Mouse (Mus musculus) brown adipose tissue, adult 24 weeks (tissue): Measurements from ENCODE around the gene Tns1. TPM values are rescaled to one million over a fixed set of nuclear protein-coding genes. Genes with fewer than 3 reads are reported as not detected.

Experiments used
- H3K27ac ChIP-seq: fragments of 200-500 bp; replicated peaks from 2 replicates; pipeline ENCODE4 v1.5.1; 2012; ENCODE audit warnings: low read depth, mild to moderate bottlenecking, low read length
- H3K4me1 ChIP-seq: fragments of 200-500 bp; 2 replicates; pipeline ENCODE4 v1.6.1; 2012; ENCODE audit warnings: low read length, mixed read lengths; ENCODE audit not compliant: control insufficient read depth, insufficient read depth, insufficient read length
- H3K4me3 ChIP-seq: fragments of 200-500 bp; 2 replicates; pipeline ENCODE4 v1.5.1; 2012; ENCODE audit warnings: low read depth, mild to moderate bottlenecking, low read length, moderate library complexity; ENCODE audit not compliant: insufficient read depth
- polyA plus RNA-seq: library from polyadenylated mRNA; stranded (reverse); fragments of >200 nt; gene quantifications from 2 replicates; pipeline ENCODE4 v1.2.4, GENCODE M21; 2012; ENCODE audit not compliant: missing spikeins, insufficient read depth, insufficient read length

The Tns1 gene
- polyA plus RNA-seq, 1 experiment, result 237 TPM

DNA sequence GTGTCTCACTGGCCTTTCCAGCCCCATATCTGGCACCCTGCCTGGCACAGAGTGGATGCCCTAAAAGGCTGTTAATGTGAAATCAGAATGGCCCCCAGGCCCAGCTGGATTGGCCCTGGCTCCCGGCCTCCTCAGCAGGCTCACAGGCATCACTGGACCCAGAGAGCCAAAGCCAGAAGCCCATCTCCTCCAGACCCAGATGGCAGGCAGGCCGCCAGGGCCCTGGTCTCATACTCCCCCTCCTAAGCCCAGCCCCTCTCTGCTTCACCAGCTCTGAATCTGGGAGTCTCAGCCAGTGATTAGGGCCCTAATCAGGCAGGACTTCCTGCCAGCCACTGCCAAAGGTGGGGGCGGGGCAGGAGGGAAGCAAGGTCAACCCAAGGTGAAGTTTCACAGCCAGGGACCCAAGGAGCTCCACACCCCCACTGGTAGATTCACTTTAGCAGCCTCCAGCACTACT is 93.3 kb downstream of the Tns1 start:
- H3K27ac ChIP-seq, result peak overlapping the region; percentile 95
- H3K4me1 ChIP-seq, result peaks cover 63% of the 10 kb centered on the region
- peak overlapping the region; percentile 44 for H3K4me3 ChIP-seq

DNA sequence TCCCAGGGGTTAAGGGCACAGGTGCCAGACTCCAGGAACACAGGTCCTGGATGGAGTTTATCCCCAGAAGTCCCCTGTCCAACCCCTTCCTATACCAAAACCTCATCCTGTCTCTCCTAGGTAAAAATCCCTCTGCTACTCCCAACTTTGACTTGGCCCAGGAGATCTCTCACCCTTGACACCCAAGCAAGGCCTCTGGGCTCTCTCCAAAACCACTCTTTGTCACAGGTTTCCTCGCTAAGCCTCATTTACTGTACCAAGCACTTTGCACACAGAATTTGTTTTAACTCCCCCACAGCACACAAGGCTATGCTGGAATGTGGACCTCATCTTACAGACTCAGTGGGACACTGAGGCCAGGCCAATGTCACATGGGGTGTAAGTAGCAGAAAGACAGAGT is 94.0 kb downstream of the Tns1 start:
- peak overlapping the region; percentile 38 for H3K4me3 ChIP-seq
- peaks cover 68% of the 10 kb centered on the region for H3K4me1 ChIP-seq
- H3K27ac ChIP-seq, result peak overlapping the region; percentile 95

DNA sequence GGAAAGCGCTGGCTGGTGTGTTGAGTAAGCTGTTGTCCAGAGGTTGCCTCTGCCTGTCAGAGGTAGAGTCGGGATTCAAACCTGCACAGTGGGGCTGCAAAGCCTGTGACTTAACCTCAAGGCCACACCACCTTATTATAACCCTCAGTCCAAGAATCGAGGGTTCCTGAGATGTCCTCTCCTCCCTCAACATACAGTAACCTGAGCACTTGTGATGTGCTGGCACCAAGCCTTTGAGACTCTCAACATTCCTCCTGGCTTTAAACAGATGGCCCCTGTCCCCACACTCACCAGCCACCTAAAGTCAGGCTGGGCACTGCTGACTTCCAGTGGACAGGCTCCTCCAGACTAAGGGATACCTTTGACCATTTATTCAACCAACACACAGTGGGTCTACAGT is 94.6 kb downstream of the Tns1 start:
- Histone ChIP-seq H3K27ac (peak overlapping the region; percentile 95), H3K4me1 (peaks cover 74% of the 10 kb centered on the region), H3K4me3 (peak overlapping the region; percentile 3; the same call in 1 of the 2 replicates)

DNA sequence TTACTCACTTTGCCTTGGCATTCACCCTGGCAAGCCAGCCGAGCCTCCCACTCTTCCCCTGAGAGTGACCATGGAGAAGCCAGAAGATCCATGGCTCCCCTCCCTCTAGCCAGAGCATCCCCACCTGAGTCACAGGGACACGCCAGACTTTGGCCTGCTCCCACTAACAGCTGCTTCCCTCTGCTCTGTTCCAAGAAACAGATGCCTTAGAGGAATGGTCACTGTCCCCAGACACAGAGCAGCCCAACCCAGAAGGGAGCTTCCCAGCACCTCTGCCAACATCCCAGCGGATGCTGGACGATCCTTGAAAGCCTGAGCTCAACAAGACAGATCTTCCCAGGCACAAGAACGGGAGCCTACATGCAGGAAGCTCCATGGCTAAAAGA is 95.4 kb downstream of the Tns1 start:
- Histone ChIP-seq H3K4me1 (peaks cover 75% of the 10 kb centered on the region), H3K27ac (peak overlapping the region; percentile 95), H3K4me3 (peak overlapping the region; percentile 3; the same call in 1 of the 2 replicates)

DNA sequence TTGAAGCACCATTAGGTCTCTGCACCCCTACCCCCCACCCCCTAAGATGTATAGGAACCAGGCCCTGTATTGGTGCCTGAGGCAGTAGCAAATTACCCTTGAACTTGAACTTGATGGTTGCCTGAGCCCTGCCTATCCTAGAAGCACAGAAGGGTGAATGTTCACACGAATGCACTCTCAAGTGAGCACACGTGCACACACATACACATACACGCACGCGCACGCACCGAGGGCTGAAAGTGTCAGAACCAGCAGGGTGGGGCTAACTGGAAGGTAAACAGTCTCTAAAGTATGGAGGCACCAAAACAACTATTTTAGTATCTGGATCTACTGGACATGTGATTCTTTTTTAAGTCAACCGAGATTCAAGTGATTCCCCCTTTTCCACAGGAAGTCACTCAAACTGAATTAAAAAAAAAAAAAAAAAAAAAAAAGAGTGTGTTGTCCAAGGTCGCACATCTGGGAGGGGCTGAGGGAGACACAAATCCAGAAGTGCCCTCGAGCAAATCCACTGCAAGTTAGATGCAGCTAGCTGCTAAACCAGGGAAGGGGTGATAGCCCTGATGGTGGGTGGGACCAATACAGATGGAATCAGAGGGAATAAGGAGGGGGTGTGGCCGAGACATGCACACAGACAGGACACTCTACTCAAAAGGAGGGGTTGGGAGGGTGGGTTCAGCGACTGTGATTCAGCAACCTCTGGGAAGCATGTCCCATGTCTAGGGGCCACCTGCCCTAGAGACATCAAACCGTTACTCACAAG is 96.0 kb downstream of the Tns1 start:
- peak overlapping the region; percentile 95 for H3K27ac ChIP-seq
- H3K4me3 ChIP-seq, result peak overlapping the region; percentile 2
- H3K4me1 ChIP-seq, result peaks cover 80% of the 10 kb centered on the region

DNA sequence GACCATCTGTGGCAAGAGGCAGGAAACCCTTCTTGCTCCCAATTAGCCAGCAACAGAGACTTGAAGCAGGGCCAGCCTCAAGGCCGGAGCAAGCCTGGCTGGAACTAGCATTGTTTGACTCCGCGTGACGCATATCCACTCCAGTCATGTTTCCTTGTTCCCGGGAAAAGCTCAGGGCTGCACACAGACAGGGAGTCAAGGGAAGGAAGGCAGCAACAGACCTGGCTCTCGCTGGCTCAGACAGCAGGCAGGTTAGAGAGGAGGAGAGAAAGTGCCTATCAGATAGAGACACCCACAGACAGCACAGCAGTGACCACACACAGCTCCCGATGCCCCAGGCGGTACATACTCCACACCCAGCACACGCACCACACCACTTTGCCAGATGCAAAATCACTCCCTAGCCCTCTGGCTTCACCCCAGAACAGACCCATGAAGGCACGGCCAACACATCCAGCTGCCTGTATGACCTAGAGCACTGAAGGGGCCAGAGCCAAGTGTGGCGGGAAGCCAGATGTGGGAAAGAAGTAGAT is 96.6 kb downstream of the Tns1 start:
- Histone ChIP-seq H3K4me1 (peaks cover 82% of the 10 kb centered on the region), H3K27ac (peak overlapping the region; percentile 95), H3K4me3 (peak overlapping the region; percentile 2; the same call in 1 of the 2 replicates)

DNA sequence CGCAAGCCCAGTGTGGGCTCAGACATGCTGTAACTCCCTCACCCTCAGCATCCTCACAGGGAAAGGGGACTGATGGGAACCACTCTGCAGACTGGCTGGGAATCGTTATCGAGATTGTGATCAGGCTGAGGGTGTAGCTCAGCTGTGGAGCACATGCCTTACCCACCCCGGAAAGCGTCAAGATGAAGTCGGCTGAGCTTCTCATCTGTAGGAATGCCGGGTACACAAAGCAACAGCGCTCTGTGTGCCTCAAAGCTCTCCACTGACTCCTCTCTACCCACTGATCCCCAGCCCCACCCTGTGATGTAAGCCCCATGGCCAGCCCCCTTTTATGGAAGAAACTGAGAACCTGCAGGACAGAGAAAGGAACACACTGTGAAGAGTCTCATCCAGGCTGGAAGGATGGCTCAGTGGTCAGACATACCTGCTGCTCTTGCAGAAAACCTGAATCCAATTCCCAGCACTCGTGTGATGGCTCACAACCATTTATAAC is 97.5 kb downstream of the Tns1 start:
- H3K4me1 ChIP-seq, result peaks cover 83% of the 10 kb centered on the region
- peak overlapping the region; percentile 95 for H3K27ac ChIP-seq
- H3K4me3 ChIP-seq, result peak overlapping the region; percentile 21

- Histone ChIP-seq H3K4me1 (peaks cover 83% of the 10 kb centered on the region), H3K4me3 (no peak overlapping the region), H3K27ac (peak overlapping the region; percentile 95)
Measured at GRCm38 (mm10) chr1:74025651-74026226, 98.5 kb downstream of the Tns1 start.

DNA sequence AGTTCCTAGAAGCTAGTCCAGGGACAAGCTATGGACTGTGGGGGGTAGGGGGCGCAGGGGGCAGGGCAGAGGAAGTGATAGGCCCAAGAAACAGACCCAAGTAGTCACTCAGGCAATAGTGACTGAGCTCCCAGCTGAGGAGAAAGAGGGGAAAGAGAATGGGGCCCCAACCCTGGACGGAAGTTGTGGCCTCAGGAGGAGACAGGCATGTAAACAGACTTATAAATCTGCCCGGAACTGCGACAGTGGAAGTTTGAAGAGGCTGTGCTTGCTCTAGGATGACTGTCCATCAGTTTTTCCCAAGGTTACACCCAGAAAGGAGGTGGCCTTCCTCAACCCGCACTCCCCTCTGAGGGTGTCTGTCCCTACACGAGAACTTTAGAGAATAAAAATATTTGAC is 99.0 kb downstream of the Tns1 start:
- H3K4me3 ChIP-seq, result no peak overlapping the region
- H3K27ac ChIP-seq, result peak overlapping the region; percentile 52
- H3K4me1 ChIP-seq, result peaks cover 83% of the 10 kb centered on the region

GRCm38 (mm10) chr1:74024452-74025190 is 99.6 kb downstream of the Tns1 start:
- Histone ChIP-seq H3K4me1 (peaks cover 83% of the 10 kb centered on the region), H3K27ac (peak overlapping the region; percentile 58), H3K4me3 (no peak overlapping the region)

DNA sequence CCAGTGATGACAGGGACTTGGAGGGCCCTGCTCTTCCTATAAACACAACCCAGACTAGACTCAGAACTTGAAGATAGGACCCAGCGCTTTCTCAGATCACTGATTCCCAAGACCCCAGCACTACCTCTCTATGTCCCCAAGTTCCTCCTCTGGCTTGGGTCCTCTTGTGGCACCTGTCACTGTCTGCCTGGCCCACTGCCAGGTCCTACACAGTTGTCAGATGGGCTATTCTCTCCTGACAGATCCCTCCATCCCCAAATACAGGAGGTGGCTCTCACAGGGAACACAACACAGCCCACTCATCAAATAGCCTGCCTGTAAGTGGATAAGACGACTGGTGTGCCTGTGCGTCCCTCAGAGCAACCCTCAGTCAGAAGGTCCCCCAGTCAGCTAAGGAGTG is 101.3 kb downstream of the Tns1 start:
- H3K27ac ChIP-seq, result peak overlapping the region; percentile 39
- peaks cover 77% of the 10 kb centered on the region for H3K4me1 ChIP-seq
- no peak overlapping the region for H3K4me3 ChIP-seq

DNA sequence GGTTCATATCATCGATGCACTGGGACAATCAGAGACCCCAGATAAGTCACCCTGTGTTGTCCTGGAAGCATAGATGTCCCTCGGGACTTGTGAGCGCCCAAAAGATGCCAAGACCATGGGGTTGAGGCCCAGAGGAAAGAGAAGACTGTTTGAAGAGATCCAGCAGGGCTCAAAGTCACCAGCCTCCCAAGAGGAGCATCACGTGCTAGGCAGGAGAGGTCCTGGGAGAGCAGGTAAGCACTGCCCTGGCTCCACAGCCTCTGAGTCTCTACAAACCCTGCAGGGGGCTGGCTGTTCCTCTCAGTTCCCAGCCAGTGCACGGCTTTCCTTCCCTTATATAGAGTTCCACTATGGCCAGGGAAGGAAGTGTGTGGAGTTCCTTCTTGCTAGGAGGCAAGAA is 101.7 kb downstream of the Tns1 start:
- Histone ChIP-seq H3K4me3 (no peak overlapping the region), H3K4me1 (peaks cover 79% of the 10 kb centered on the region), H3K27ac (peak overlapping the region; percentile 39)

DNA sequence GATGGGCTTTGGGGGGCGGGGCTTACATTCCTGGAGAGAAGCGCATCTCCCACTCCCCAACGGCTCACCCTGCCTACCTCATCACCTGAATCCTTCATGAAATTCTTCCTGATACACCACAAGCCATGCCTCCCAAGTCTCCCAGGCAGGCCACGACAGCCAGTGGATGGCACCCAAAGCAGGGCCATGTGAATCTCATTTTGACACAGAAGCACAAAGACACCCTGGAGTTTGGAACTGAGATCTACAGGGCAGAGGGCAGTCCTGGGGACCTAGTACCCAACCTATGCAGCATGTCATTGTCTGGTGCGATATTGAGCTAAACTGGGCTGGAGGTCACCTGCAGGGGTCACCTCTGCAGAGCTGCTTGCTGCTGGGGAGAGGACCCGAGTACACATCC is 104.0 kb downstream of the Tns1 start:
- peak overlapping the region; percentile 51 for H3K27ac ChIP-seq
- H3K4me3 ChIP-seq, result no peak overlapping the region
- H3K4me1 ChIP-seq, result peaks cover 84% of the 10 kb centered on the region

GRCm38 (mm10) chr1:74017399-74018172 is 106.7 kb downstream of the Tns1 start:
- Histone ChIP-seq H3K4me1 (peaks cover 81% of the 10 kb centered on the region), H3K27ac (peak overlapping the region; percentile 85), H3K4me3 (no peak overlapping the region)
